Mouse (Mus musculus) E14TG2a.4 (cell line): ENCODE results near the gene Adamts16.

Experiments used
- H3K27me3 ChIP-seq: 2 replicates; pipeline ENCODE4 v1.6.1; 2014; ENCODE audit warnings: low read length, control low read depth; ENCODE audit not compliant: insufficient read depth
- H3K36me3 ChIP-seq: 2 replicates; pipeline ENCODE4 v1.6.1; 2014; ENCODE audit warnings: low read length, control low read depth; ENCODE audit not compliant: insufficient read depth
- H3K4me1 ChIP-seq: replicated peaks from 2 replicates; pipeline ENCODE4 v1.6.1; 2014; ENCODE audit warnings: low read depth, low read length, control low read depth
- H3K4me3 ChIP-seq: replicated peaks from 2 replicates; pipeline ENCODE4 v1.5.1; 2014; ENCODE audit warnings: mild to moderate bottlenecking, low read length
- H3K9me3 ChIP-seq: 2 replicates; pipeline ENCODE4 v1.6.1; 2014; ENCODE audit warnings: low read length, control low read depth
- CTCF ChIP-seq: conservative IDR thresholded peaks from 2 replicates; pipeline ENCODE4 v1.5.1; 2014; ENCODE audit warnings: low read length
- NANOG ChIP-seq: IDR thresholded peaks from 2 replicates; pipeline ENCODE4 v1.6.1; 2014; ENCODE audit warnings: borderline replicate concordance, low read length, mixed read lengths
- POU5F1 ChIP-seq: IDR thresholded peaks from 2 replicates; pipeline ENCODE4 v1.6.1; 2014; ENCODE audit warnings: low read length, borderline replicate concordance

Gene Adamts16

DNA sequence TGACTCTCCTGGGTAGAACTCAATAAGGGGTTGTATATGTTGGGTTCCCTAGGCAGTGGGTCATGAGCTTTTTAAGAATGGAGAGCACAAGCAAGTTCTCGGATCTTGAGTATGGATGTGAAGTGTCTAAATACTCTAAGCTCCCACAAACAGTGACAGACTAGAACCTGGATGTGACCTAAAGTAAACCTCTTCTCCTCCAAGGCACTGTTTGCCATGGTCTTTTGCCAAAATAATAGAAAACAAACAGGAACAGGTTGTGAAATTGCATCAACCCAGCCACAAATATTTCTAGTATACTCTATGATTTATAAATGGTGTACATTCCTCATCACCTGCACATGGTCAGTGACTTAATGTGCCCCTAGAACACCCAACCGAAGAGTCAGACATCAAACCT lies 79.0 kb downstream of the Adamts16 start:
- no peak overlapping the region for H3K4me3 ChIP-seq
- H3K27me3 ChIP-seq, result no peaks in the 10 kb centered on the region
- H3K9me3 ChIP-seq, result no peaks in the 10 kb centered on the region
- no peaks in the 10 kb centered on the region for H3K4me1 ChIP-seq
- TF ChIP-seq CTCF, result no peak
- no peak for TF ChIP-seq POU5F1
- TF ChIP-seq NANOG, result no peak
- no peaks in the 10 kb centered on the region for H3K36me3 ChIP-seq

GRCm38 (mm10) chr13:70761312-70761711 lies 80.3 kb downstream of the Adamts16 start:
- no peaks in the 10 kb centered on the region for H3K9me3 ChIP-seq
- no peaks in the 10 kb centered on the region for H3K36me3 ChIP-seq
- no peaks in the 10 kb centered on the region for H3K27me3 ChIP-seq
- TF ChIP-seq NANOG (no peak), POU5F1 (no peak)
- H3K4me3 ChIP-seq, result no peak overlapping the region
- H3K4me1 ChIP-seq, result no peaks in the 10 kb centered on the region

GRCm38 (mm10) chr13:70760186-70760585 lies 81.4 kb downstream of the Adamts16 start:
- no peak overlapping the region for H3K4me3 ChIP-seq
- no peaks in the 10 kb centered on the region for H3K9me3 ChIP-seq
- no peaks in the 10 kb centered on the region for H3K4me1 ChIP-seq
- H3K36me3 ChIP-seq, result no peaks in the 10 kb centered on the region
- no peak for TF ChIP-seq POU5F1
- TF ChIP-seq NANOG, result no peak
- no peak for TF ChIP-seq CTCF
- no peaks in the 10 kb centered on the region for H3K27me3 ChIP-seq

DNA sequence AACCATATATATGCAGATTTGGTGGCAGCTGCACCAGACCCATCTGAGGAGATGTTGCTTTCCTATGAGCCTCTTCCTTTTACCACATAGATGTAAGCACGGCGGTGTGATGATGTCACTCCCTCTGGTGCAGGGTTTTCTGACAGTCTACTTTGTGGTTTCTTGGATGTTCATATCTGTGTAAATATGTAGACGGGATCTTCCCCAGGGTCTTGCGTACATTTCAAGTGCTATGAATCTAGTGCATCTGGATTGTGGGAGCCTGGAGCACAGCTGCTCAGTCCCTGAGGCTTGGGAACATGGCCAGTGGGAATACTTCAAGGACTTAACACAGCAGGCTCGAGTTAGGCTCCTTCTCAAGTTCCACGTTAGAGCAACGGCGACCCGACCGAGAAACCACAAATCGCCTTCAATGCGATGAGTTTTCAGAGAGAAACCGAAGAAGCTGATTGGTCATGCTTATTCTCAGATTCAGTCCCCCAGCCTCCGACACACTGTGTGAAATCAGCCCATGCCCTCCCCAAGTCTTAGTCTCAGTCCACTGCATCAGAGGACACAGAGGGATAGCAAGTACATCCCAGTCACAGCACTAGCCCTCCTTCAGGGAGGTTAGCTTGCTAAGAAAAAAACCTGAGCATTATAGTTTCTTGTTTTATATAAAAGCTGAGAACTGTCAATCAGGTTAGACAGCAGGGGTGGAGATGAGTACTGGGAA lies 95.2 kb downstream of the Adamts16 start:
- TF ChIP-seq CTCF (no peak), POU5F1 (no peak), NANOG (no peak)
- Histone ChIP-seq H3K4me1 (no peaks in the 10 kb centered on the region), H3K36me3 (no peaks in the 10 kb centered on the region), H3K4me3 (no peak overlapping the region), H3K9me3 (no peaks in the 10 kb centered on the region), H3K27me3 (no peaks in the 10 kb centered on the region; the same call in none of the 2 replicates)

DNA sequence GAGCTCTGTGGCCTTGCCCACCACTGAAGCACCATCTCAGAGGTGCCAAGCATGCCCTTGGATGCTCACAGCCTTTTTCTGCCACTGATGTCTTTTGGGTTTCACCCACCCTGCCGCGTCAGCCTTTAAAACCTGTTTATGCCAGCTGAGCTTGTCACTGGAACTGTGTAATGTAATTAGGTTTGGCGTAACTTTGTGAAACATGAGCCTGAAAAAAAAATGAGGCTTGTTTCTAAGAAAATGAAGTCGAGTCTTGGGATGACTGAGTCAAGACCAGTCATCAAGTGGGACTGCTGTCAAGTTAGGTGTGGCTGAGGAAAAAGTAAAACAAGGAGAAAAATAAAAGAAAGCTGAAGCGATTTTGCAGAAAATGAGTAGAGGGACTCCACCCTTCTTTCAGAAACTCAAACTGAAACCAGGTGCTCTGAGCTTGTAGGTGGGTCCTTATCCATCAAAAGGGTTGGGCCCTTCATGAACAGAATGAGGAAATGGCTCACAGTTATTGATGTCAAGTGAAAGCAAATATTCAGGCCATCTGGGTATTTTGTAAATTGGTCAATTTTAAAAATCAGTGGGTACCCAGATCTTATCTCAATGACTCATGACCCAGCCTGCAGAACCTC lies 97.1 kb downstream of the Adamts16 start:
- TF ChIP-seq NANOG (no peak), POU5F1 (no peak), CTCF (no peak)
- Histone ChIP-seq H3K4me1 (0 out of 2 replicates have a peak, but pooled peaks cover 3% of the 10 kb centered on the region), H3K36me3 (no peaks in the 10 kb centered on the region), H3K9me3 (no peaks in the 10 kb centered on the region), H3K4me3 (no peak overlapping the region), H3K27me3 (no peaks in the 10 kb centered on the region; the same call in none of the 2 replicates)

GRCm38 (mm10) chr13:70742693-70743092 lies 98.9 kb downstream of the Adamts16 start:
- Histone ChIP-seq H3K4me1 (0 out of 2 replicates have a peak, but pooled peaks cover 3% of the 10 kb centered on the region), H3K4me3 (no peak overlapping the region), H3K27me3 (no peaks in the 10 kb centered on the region; the same call in none of the 2 replicates), H3K36me3 (no peaks in the 10 kb centered on the region), H3K9me3 (no peaks in the 10 kb centered on the region)
- TF ChIP-seq NANOG, result no peak
- no peak for TF ChIP-seq CTCF
- TF ChIP-seq POU5F1, result no peak

DNA sequence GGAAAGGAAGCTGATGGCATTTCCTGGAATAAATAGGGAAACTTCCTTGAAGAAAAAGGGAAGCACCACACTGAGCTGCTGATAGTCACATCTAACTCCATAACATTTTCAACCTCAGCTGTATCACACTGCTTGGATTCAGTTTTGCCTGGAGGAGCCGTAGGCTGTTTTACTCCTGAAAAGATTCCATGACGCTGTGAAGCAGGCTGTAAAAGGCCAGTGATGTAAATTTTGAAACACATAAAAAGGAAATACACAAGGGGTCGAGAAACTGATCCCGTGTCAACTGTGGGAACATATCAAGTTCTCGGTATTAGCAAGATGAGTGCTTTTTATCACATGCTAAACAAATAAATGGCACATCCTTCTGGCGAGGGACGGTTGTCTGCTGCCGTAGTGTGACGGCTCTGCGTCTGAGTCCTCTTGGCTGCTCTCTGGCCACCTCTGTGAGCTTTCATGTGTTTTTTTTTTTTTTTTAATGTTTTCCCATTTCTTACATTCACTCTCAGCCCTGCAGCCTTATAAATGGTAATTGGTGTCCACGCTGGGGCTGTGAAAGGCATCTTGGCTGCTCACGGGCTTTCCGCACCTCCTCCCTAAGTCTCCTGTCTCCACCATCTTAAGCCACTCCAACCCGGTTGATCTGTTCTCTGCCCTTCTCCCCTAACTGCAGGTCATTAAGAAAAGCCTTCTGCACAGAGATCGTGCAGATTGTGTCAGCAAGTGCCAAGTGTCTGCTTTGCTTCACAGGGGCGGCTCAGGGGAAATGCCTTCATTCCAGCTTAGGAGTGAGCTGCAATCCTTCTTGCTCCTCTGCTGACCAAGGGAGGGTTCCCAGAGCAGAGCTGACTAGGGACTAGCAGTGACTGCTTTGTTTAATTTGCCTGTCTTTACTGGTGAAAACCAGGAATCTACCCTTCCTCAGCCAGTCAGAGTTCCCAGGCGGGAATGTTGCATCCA lies 101.0 kb downstream of the Adamts16 start:
- H3K4me1 ChIP-seq, result peaks cover 5% of the 10 kb centered on the region
- no peak overlapping the region for H3K4me3 ChIP-seq
- no peaks in the 10 kb centered on the region; the same call in none of the 2 replicates for H3K27me3 ChIP-seq
- no peaks in the 10 kb centered on the region for H3K36me3 ChIP-seq
- no peak for TF ChIP-seq CTCF
- no peak for TF ChIP-seq POU5F1
- no peak for TF ChIP-seq NANOG
- no peaks in the 10 kb centered on the region for H3K9me3 ChIP-seq

- no peaks in the 10 kb centered on the region for H3K9me3 ChIP-seq
- no peaks in the 10 kb centered on the region for H3K36me3 ChIP-seq
- no peak for TF ChIP-seq NANOG
- TF ChIP-seq CTCF, result no peak
- TF ChIP-seq POU5F1, result no peak
- no peaks in the 10 kb centered on the region; the same call in 1 of the 2 replicates for H3K27me3 ChIP-seq
- no peak overlapping the region for H3K4me3 ChIP-seq
- H3K4me1 ChIP-seq, result peaks cover 8% of the 10 kb centered on the region
Measured at GRCm38 (mm10) chr13:70738781-70739180, 102.8 kb downstream of the Adamts16 start.
